Mouse (Mus musculus) megakaryocyte-erythroid progenitor cell, adult 5-6 weeks (primary cell): Measurements from ENCODE around the gene Etv1. TPM values are rescaled to one million over a fixed set of nuclear protein-coding genes. Genes with fewer than 3 reads are reported as not detected.
"Not testable (repeated sequence)": the region's sequence is repeated elsewhere in the genome, so short reads cannot be mapped to it uniquely, and the experiment has no call there.

ENCODE experiments used
- ATAC-seq: replicated peaks from 2 replicates; pipeline ENCODE4 v1.8.0; 2016; ENCODE audit warnings: mild to moderate bottlenecking, inconsistent platforms; ENCODE audit not compliant: severe bottlenecking, poor library complexity, low FRiP score, low TSS enrichment
- total RNA-seq, 2 experiments: library from RNA; stranded (forward) in 1 of 2; stranded (reverse) in 1 of 2; fragments of 200-1000, 215-1000 nt in 1 of 2; fragments of >200 nt in 1 of 2; fragmentation: Nextera tagmentation in 1 of 2; gene quantifications; 2 replicates each; pipeline ENCODE4 v1.2.3; 2014 to 2017

The Etv1 gene
- total RNA-seq, 2 experiments from 2014 or later: not detected

DNA sequence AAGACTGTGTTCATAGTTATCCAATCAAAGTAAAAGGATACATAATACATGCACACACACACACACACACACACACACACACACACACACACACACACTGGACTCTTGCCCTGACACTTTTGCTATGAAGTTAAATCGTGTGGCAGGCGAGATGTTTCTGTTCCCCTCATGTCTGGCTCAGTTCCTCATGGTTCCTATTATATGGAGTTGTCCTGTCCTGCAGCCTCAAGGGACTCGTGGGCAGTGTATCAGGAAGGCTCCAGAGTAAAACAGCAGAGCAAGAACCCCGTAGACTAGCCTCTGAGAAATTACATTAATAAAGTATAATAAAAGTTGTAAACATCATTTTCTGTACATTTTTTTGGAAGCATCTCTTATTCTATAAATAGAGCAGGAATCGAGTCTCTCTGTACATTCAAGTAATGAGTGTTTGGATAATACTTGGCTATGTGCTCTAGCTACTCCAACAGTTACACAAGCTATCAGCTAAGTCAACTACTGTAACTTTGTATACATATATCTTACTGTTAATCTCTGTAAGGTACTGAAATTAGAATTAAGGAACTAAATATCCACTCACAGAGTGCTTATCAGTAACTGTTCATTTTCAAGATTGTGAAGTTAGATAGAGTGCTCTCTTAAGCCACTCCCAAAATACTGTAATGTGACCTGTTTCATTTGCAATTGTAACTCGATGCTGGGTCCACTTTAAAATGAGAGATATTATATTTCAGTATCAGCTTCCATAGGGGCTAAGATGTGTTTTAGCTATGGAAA is 35.0 kb downstream of the Etv1 start:
- ATAC-seq: no peak

- no peak for ATAC-seq
These were observed 37.1 kb downstream of the Etv1 start for GRCm38 (mm10) chr12:38816235-38816634.

DNA sequence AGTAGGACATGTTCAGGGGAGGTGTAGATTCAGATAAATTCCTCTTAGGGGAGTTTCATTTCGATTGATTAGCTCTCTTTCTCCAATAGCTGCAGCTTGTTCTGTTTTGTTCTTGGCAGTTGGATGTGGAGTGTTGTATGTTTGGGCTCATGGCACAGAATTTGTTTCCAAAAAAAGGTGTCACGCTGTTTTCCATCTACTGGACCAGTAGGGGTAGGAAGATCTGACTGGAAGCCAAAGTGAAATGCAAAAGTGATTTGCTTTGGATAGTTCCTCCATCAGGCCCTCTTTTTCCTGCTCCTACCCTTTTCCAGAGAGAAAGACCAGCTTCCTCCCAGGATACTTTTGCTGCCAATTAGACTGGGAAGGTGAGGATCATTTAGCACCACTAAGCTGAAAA is 39.1 kb downstream of the Etv1 start:
- ATAC-seq: no peak

DNA sequence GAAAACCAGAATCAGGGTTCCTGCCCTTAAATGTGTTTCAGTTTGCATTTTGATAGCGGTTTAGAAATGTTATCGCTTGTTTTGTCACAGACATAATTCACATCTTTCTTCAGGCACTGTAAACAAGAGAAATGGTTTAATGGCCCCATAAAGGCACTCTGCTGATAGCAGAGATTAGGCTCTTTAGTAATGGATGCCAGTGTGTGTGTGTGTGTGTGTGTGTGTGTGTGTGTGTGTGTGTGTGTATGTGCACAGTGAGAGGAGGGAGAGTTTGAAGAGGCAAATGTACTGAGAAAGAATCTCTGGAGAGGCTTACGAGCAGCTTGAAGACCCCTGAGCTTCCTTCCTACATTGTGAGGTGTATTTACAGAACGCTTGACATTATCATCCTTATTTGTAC is 41.5 kb downstream of the Etv1 start:
- no peak for ATAC-seq

DNA sequence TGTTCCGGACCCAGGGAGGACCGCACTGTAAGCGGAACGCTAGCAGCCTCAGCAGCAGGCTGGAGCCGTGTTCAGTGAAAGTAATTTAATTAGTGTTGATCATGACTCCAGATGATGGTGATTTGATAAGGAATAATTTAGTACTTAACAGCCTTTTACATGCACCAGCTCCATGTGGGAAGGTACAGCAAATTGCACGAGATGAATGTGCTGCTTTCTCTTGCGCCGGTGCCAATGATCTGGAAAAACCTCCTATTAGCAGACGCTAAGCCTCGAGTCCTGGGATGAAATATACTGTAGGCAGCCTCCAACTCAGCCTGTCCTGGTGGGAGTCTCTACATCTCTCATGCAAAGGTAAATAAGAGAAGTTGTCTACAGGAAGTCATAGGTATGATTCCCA is 45.2 kb downstream of the Etv1 start:
- ATAC-seq: no peak

GRCm38 (mm10) chr12:38832981-38833380 is 53.8 kb downstream of the Etv1 start:
- no peak for ATAC-seq

DNA sequence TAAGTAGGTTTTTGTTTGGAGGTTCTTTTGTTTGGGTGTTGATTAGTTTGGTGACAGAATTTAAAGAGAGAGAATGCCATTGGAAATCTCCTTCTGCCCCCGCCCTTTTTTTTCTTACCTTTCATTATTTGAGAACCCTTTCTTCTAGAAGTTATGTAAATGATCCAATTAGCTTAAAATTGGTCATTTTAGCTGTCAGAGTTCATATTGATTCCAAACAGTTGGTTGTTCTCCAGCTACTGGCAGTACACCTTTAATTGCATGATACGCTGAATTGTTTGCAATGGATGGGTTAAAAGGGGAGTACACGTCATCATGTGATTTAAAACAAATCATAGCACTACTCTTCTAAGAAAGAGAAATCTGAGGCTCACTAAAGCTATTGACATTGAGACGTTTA is 55.4 kb downstream of the Etv1 start:
- no peak for ATAC-seq

DNA sequence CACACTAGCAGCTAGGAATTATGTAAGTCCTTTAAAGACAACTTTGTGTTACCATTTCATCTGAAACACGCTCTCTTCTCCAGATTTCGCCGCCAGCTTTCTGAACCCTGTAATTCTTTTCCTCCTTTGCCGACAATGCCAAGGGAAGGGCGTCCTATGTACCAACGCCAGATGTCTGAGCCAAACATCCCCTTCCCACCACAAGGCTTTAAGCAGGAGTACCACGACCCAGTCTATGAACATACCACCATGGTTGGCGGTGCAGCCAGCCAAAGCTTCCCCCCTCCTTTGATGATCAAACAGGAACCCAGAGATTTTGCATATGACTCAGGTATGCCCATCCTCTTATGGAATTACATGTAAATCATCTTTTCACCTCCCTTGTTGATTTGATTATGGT is 55.8 kb downstream of the Etv1 start:
- not testable (repeated sequence) for ATAC-seq

DNA sequence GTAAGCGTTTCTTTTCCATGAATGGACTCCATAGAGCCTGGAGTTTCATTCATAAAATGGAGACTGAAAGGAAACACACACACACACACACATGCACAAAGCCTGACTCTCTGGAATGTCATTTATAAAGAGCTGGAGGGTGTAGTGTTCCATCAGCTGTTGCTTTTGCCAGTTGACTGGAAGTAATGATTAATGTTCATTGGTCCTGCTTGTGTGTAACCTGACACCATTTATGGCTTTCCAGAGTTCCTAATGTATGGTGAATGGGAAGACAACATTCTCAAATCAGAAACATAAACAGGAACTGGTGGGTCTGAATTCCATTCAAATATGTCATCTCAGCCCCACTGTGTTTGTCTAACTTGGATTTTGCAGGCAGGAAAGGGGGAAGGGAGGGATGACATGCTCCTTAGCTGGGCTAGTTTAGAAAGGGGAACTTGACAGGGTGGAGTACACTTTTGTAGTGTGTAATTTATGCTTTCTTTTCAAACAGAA is 64.7 kb downstream of the Etv1 start:
- ATAC-seq: no peak

- ATAC-seq: no peak
These were observed 68.5 kb downstream of the Etv1 start for GRCm38 (mm10) chr12:38847500-38848261.

DNA sequence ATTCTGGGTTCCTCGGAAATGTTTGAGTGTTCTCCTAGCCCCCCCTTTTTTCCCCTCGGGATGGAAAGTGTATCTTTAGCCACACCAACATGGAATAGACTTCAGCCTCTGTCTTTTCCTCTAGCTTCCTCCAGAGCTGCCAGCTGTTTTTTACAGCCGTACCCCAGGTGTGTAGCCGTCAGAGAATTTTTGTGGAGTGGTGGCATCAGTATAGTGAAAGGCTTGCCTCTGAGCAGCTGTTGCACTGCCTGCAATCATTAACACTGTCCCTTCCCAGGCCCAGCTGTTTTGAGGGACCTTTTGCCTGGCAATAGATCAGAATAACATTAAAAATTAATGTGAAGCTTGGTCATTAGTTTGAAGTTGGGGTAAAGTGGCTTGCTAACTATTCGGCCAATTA is 70.8 kb downstream of the Etv1 start:
- ATAC-seq: no peak

DNA sequence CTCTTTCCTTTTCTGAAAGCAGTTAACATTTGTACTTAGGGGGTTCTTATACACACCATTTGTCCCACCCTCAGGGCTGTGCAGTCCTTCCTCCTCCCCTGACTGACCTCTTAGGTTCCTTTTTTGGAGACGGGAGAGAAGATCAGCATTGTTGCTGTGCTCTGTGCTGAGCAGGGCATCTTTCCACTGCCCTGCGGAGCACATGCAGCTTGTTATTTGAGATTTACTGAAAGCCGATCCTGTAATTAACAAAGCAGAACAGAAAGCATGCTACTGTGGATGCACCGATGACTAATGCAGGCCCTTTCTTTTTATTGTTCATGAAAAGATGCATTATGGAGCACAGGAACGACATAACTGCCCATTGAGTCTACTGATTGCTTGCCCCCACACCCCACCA is 75.1 kb downstream of the Etv1 start:
- ATAC-seq: no peak

- ATAC-seq: no peak
These were observed 75.6 kb downstream of the Etv1 start for GRCm38 (mm10) chr12:38854751-38855150.

DNA sequence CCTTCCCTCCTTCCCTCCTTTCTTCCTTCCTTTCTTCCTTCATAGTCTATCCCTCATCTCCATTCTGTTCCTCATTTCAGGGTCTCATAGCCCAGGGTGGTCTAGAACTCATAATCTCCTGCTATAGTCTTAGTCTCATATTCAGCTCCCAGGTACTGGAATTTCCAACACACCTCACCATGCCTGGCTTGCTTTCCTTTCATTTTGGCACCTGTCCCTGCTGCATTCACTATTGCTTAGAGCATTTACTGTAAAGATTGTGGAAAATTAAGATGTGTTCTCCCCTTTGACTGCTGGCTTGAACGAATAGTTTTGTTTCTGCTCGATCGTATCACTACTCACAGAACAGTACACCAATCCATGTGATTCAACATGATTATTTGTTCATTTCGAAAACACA is 80.5 kb downstream of the Etv1 start:
- ATAC-seq: no peak

- no peak for ATAC-seq
These were observed 81.3 kb downstream of the Etv1 start for GRCm38 (mm10) chr12:38860168-38861115.

DNA sequence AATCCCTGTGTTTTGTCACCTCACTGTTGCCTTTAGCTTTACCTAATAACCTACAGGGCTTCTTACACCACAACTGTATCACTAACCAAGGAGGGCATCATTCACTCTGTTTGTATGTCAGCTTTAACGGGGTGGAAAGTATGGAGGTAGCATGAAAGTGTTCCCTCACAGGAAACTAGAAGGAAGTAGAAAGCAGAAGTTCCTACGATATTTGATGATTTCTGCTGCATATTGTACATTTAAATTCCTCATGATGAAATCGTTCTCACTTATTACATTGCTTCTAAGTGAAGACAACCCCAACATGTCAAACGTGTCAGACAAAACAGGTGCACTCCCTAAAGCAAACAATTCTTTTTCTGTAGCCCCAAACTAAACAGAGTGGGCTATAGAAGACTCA is 84.2 kb downstream of the Etv1 start:
- ATAC-seq: no peak

DNA sequence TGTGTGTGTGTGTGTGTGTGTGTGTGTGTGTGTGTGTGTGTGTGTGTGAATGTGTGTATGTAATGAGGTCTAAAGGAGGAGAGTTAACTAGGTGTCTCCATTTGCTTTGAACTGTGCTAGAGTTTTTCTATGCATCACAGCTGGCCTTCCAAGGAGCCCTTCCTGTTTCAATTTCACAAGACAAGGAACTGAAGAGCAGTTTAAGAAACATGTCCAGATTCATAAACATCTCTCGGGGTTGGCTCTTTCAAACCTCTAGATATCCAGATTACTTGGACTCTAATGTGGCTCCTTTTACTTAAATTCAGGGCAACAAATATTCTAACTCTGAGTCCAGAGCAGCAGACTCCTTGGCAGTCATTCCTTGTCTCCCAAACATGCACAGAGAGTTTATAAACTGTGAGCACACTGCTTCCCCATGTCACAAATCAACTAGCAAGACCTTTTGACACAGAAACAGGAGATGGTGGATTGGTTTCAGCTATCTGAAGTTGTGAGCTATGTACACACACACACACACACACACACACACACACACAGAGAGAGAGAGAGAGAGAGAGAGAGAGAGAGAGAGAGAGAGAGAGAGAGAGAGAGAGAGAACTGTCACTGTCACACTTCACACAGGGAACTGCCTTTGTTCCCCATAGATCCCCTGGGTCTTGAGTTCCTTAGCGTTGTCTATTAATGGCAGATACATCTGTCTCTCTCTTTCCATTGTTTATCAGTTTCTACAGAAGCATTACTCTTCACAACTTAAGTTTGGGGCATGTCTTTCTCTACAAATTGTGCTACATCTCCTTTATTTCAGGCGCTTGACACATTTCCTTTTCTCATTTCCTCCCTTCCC is 85.0 kb downstream of the Etv1 start:
- ATAC-seq: no peak

- ATAC-seq: no peak
These were observed 95.4 kb downstream of the Etv1 start for GRCm38 (mm10) chr12:38874470-38874995.

- ATAC-seq: no peak
These were observed 125.3 kb downstream of the Etv1 start for GRCm38 (mm10) chr12:38904516-38904915.
